Mouse (Mus musculus) forebrain, embryonic 10.5 days (tissue): ENCODE measurements around the gene Zbtb34. TPM values are rescaled to one million over a fixed set of nuclear protein-coding genes. Genes with fewer than 3 reads are reported as not detected.
A peak's percentile ranks its signal among the peaks of the same experiment; 100 is the strongest.

ENCODE experiments used
- DNase-seq: peaks from one replicate; pipeline ENCODE4 v3.0.0-alpha.2; 2017; ENCODE audit warnings: low spot score; ENCODE audit errors: extremely low spot score
- H3K27ac ChIP-seq: fragments of 300-500 bp; sonication (generic); 2 replicates; pipeline ENCODE4 v1.5.1; 2016; ENCODE audit warnings: mild to moderate bottlenecking
- H3K27me3 ChIP-seq: fragments of 300-500 bp; sonication (generic); 2 replicates; pipeline ENCODE4 v1.6.1; 2016; ENCODE audit warnings: mild to moderate bottlenecking; ENCODE audit not compliant: poor library complexity, severe bottlenecking
- H3K36me3 ChIP-seq: fragments of 300-500 bp; sonication (generic); replicated peaks from 2 replicates; pipeline ENCODE4 v1.6.1; 2016; ENCODE audit warnings: mild to moderate bottlenecking, moderate library complexity
- H3K4me1 ChIP-seq: fragments of 300-500 bp; sonication (generic); 2 replicates; pipeline ENCODE4 v1.6.1; 2016
- H3K4me3 ChIP-seq: fragments of 300-500 bp; sonication (generic); 2 replicates; pipeline ENCODE4 v1.5.1; 2016; ENCODE audit warnings: mild to moderate bottlenecking, moderate library complexity
- H3K9me3 ChIP-seq: fragments of 300-500 bp; sonication (generic); 2 replicates; pipeline ENCODE4 v1.6.1; 2016; ENCODE audit warnings: mild to moderate bottlenecking, moderate library complexity
- WGBS: fragments of 180-500 bp; shearing (Covaris S2); methylation state at CpG from one replicate; pipeline ENCODE4 v1.1.7; 2016; 5-methylcytosine and 5-hydroxymethylcytosine counted together
- polyA plus RNA-seq: library from polyadenylated mRNA; unstranded; fragments of >200 nt; fragmentation: Nextera tagmentation; extraction: Ambion mirVana; gene quantifications from 2 replicates; pipeline ENCODE4 v1.2.1, GENCODE M21; 2016

Zbtb34 gene
- polyA plus RNA-seq, 1 experiment from 2014 or later = 6.6 TPM

DNA sequence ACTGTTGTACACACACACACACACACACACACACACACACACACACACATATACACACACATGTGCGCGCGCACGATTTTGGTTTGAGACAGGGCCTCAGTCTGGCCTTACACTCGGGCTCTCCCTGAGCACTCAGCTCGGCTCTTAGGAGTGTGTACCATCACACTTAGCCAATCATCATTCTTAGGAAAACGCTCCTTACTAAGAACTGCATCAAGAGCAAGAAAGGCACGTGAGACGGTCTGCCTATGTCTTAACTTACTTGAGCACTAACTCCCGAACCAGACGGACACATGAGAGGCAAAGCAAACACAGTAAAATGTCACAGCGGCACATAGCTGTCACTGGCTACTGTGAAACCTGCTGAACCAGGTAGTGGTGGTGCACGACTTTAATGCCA, 17.1 kb downstream of the Zbtb34 start:
- 93% methylated on average over 13 of the region's 13 CpGs for WGBS
- no peaks in the 10 kb centered on the region for H3K27me3 ChIP-seq
- no peak for DNase-seq
- H3K27ac ChIP-seq = no peak overlapping the region
- no peak overlapping the region for H3K4me3 ChIP-seq
- no peaks in the 10 kb centered on the region for H3K9me3 ChIP-seq
- H3K4me1 ChIP-seq = no peaks in the 10 kb centered on the region
- H3K36me3 ChIP-seq = peaks cover 60% of the 10 kb centered on the region

DNA sequence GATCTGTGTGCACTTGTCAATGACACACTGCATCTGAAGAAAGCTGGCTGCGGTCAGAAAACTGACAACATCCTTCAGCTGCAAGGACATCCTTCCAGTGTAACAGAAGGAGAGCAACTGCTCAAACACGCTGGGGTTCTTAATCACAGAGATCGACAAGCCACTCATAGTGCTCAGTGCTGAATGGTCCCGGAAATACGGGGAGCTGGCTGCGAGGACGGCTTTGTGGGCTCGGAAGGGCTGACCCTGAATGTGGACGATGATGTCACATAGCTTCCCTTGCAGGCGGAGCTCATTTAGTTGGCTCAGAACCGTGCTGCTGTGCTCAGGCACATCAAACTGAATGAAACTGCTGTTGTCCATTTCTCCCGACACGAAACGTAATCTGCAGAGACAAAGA, 19.0 kb downstream of the Zbtb34 start:
- Histone ChIP-seq H3K27me3 (no peaks in the 10 kb centered on the region), H3K9me3 (no peaks in the 10 kb centered on the region), H3K4me1 (no peaks in the 10 kb centered on the region), H3K4me3 (no peak overlapping the region), H3K27ac (no peak overlapping the region), H3K36me3 (peaks cover 61% of the 10 kb centered on the region)
- no peak for DNase-seq
- WGBS = 88% methylated on average over 14 of the region's 14 CpGs

DNA sequence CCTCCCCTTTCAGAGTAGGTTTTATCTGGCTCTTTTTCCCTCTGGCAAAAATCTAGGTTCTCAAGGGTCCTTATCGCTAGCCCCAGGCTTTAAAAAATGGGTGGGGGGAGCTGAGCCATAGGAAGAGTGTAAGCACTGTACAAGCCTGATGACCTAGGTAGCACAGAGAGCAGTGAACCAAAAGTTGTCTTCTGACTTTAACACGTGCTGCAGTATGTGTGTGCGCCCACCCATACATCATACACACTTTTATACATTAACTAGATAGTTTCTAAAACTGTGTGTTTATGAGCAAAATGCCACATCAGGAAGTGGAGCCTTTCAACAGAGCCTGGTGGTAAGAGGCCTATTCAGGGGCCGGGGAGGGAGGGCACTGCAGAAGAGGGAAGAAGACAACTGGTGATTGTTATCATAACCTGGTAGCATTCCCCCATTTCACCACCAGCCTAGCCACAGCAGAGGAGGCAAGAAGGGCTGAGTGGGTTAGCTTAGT, 27.6 kb downstream of the Zbtb34 start:
- no peak for DNase-seq
- no peak overlapping the region for H3K27ac ChIP-seq
- WGBS = 82% methylated on average over 4 of the region's 4 CpGs
- peaks cover 7% of the 10 kb centered on the region; the same call in 1 of the 2 replicates for H3K4me1 ChIP-seq
- peaks cover 14% of the 10 kb centered on the region for H3K36me3 ChIP-seq
- H3K27me3 ChIP-seq = no peaks in the 10 kb centered on the region
- H3K9me3 ChIP-seq = no peaks in the 10 kb centered on the region
- no peak overlapping the region for H3K4me3 ChIP-seq

DNA sequence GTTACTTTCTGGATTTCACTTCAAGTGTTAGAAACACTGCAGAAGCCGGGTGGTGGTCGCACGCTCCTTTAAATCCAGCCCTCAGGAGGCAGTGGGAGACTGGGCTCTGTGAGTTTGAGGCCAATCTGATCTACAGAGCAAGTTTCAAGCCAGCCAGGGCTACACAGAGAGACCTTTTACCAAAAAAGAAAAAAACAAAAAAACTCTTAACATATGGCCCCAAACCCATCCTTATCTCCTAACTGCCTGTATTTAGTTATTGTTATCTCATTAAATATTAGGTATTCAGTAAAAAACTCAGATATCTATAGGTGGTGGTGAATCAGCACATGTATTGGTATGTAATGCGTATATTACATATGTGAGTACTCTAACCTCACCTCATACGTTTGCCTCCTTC, 28.5 kb downstream of the Zbtb34 start:
- Histone ChIP-seq H3K9me3 (no peaks in the 10 kb centered on the region), H3K4me3 (no peak overlapping the region), H3K27ac (no peak overlapping the region), H3K36me3 (peaks cover 6% of the 10 kb centered on the region; the same call in 1 of the 2 replicates), H3K4me1 (peaks cover 7% of the 10 kb centered on the region; the same call in 1 of the 2 replicates), H3K27me3 (no peaks in the 10 kb centered on the region)
- DNase-seq = no peak
- WGBS = 67% methylated on average over 5 of the region's 5 CpGs

DNA sequence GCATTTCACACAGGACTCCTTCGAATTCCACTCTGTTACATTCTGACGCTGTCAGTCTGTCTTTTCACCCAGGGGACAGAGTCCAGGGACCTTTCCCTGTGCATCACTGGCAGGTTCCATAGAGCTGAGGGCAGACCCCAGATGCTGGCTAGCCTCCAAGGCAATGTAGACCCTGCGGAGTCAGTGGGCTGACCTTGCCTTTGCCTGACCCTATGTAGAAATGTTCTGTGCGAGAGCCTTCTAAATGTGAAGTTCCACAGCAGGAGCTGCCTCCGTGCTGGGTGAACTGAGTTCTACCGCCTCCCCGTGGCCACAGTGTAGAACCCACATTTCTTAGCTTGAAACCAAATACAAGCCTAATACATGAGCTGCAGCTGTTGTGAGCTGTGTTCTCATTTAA, 28.9 kb downstream of the Zbtb34 start:
- no peak overlapping the region for H3K27ac ChIP-seq
- no peaks in the 10 kb centered on the region for H3K27me3 ChIP-seq
- H3K36me3 ChIP-seq = peaks cover 6% of the 10 kb centered on the region; the same call in 1 of the 2 replicates
- H3K4me3 ChIP-seq = no peak overlapping the region
- peak; percentile 37 for DNase-seq
- WGBS = 44% methylated on average over 7 of the region's 7 CpGs
- no peaks in the 10 kb centered on the region for H3K9me3 ChIP-seq
- H3K4me1 ChIP-seq = peaks cover 7% of the 10 kb centered on the region; the same call in 1 of the 2 replicates

DNA sequence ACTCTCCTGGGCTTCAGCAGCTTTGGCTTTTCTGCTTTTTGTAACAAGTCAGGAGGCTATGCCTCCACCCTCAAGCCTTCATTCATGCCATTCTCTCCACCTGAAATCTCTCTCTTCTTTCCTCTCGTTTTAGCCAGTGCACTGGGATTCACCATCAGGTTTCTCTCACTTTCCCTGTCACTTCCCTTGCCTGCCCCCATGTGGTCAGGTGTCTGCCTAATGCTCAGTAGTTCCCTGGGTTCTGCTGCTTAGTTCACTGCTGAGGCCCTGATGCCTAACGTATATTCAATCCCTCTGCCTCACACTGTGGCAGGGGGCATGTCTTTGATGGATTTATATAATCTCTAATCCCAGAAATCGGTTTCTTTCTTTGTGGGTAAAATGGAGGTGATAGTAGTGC, 29.9 kb downstream of the Zbtb34 start:
- DNase-seq = no peak
- 42% methylated on average over 3 of the region's 3 CpGs for WGBS
- 0 out of 2 replicates have a peak, but pooled peaks cover 2% of the 10 kb centered on the region for H3K36me3 ChIP-seq
- no peaks in the 10 kb centered on the region for H3K9me3 ChIP-seq
- no peaks in the 10 kb centered on the region for H3K4me1 ChIP-seq
- H3K27ac ChIP-seq = no peak overlapping the region
- no peak overlapping the region for H3K4me3 ChIP-seq
- H3K27me3 ChIP-seq = no peaks in the 10 kb centered on the region

DNA sequence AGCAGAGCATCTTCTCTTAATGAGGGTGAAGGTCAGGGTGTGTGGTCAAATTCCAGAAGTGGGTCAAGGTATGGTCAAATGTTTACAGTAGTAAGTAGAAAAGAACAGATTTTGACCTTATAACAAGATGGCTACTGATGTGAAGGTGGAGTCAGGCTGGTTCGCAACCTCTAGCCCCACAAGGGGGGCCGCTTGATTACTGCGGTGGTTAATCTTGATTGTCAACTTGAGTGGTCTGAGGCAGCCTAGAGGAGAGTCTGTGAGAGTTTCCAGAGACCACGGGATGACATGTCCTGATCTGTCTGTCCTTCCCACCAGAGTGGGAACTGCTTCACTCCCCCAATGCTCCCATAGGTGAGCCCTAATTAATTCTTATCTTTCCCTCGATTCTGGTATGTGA, 30.6 kb downstream of the Zbtb34 start:
- H3K27me3 ChIP-seq = no peaks in the 10 kb centered on the region
- H3K36me3 ChIP-seq = no peaks in the 10 kb centered on the region
- WGBS = 83% methylated on average over 5 of the region's 5 CpGs
- no peak overlapping the region for H3K4me3 ChIP-seq
- no peaks in the 10 kb centered on the region for H3K9me3 ChIP-seq
- no peak for DNase-seq
- no peaks in the 10 kb centered on the region for H3K4me1 ChIP-seq
- H3K27ac ChIP-seq = no peak overlapping the region

DNA sequence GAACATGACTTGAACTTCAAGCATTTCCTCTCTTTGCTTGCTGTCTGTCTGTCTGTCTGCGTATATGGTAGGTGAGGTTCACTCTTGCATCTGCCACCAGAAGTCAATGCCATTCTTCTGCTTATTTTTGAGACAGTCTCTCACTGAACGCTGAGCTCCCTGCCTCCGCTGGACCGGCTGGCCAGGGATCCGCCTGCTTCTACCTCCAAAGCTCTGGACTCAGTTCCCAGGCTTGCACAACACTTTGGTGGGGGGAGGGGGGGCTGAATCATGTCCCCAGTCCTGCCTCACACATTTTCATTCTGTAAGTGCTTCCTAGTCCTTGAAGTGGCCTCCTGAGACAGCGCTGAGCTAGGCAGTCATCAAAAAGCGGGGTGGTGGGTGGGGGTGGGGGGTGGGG, 32.0 kb downstream of the Zbtb34 start:
- 82% methylated on average over 7 of the region's 7 CpGs for WGBS
- Histone ChIP-seq H3K4me3 (no peak overlapping the region), H3K4me1 (no peaks in the 10 kb centered on the region), H3K27ac (no peak overlapping the region), H3K36me3 (no peaks in the 10 kb centered on the region), H3K9me3 (no peaks in the 10 kb centered on the region), H3K27me3 (no peaks in the 10 kb centered on the region)
- no peak for DNase-seq

DNA sequence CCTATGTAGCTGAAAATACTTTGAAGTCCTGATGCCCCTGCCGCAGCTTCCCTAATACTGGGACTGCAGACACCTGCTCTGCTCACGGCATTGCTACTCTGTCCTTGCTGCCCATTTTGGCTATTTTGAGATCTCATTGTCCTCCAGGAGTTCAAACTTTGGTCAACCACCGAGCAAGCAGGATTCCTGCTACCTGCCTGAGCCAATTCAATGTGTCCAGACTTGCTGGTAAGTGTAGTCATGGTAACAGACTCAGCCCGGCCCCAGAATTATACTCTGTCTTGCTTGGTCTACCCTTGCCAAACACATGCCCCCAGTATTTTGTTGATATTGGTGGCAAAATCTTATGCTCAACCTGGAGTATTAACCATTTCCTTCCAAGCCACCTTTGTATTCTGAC, 34.1 kb downstream of the Zbtb34 start:
- WGBS = 84% methylated on average over 4 of the region's 4 CpGs
- Histone ChIP-seq H3K4me3 (no peak overlapping the region), H3K36me3 (no peaks in the 10 kb centered on the region), H3K4me1 (no peaks in the 10 kb centered on the region), H3K27me3 (no peaks in the 10 kb centered on the region), H3K9me3 (no peaks in the 10 kb centered on the region), H3K27ac (no peak overlapping the region)
- DNase-seq = no peak

DNA sequence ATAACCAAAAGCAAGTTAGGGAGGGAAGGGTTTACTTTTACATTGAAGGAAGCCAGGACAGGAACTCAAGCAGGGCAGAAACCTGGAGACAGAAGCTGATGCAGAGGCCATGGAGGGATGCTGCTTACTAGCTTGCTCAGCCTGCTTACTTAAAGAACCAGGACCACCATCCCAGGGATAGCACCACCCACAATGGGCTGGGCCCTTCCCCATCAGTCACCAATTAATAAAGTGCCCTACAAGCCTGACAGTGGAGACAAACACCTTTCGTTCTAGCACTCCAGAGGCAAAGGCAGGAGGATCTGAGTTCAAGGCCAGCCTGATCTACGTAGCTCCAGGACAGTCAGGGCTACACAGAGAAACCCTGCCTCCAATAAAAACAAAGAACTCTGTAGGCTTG, 36.1 kb downstream of the Zbtb34 start:
- no peaks in the 10 kb centered on the region for H3K4me1 ChIP-seq
- no peak overlapping the region for H3K27ac ChIP-seq
- H3K4me3 ChIP-seq = no peak overlapping the region
- no peaks in the 10 kb centered on the region for H3K36me3 ChIP-seq
- WGBS = 88% methylated on average over 2 of the region's 2 CpGs
- no peaks in the 10 kb centered on the region for H3K27me3 ChIP-seq
- DNase-seq = no peak
- H3K9me3 ChIP-seq = peaks cover 1% of the 10 kb centered on the region; the same call in 1 of the 2 replicates

DNA sequence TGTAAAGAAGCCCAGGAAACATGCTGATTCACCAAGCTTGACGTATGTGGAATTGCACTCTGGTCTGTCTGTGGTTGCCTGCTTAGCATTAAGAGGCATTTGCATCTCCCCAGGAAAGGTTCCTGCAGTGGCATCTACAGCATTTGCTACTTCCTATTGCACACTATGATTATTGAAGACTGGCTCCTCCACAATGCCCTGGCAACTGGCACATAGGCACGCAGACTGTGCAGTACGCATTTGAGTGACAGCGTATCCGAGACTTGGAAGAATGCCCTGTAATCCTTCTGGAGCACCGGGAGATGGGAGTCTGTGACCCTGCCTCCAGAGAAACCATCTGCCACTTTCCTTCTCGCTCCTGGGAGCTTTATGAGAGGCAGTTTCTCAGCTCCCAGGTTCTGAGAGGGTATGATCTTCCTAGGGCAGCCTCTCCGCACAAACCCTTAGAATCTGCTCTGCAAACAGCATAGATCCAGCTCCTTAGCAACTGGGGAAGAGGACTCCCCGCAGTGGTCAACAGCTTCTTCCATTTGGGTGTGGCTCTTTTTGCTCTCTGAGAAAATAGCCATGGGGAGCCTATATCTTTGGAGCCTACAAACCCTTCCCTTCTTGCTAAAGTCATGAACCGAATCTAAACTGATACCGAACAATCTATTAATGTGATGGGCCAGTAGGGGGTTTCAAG, 37.0 kb downstream of the Zbtb34 start:
- Histone ChIP-seq H3K9me3 (peaks cover 8% of the 10 kb centered on the region), H3K27me3 (no peaks in the 10 kb centered on the region), H3K36me3 (no peaks in the 10 kb centered on the region), H3K4me3 (no peak overlapping the region), H3K4me1 (no peaks in the 10 kb centered on the region), H3K27ac (no peak overlapping the region)
- 87% methylated on average over 11 of the region's 11 CpGs for WGBS
- DNase-seq = no peak

DNA sequence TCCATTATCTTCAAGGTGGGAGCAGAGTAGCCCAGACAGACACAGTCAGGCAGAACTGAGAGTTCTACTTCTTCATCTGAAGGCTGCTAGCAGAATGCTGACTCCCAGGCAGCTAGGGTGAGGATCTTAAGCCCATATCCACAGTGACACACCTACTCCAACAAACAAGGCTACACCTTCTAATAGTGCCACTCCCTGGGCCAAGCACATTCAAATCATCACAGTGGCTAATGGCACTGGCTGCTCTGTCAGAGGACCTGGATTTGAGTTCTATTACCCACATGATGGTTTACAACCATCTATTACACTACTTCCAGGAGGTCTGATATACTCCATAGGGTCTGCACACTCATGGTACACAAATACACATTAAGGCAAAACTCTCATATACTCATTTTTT, 38.1 kb downstream of the Zbtb34 start:
- Histone ChIP-seq H3K4me1 (no peaks in the 10 kb centered on the region), H3K36me3 (no peaks in the 10 kb centered on the region), H3K27me3 (no peaks in the 10 kb centered on the region), H3K9me3 (peaks cover 8% of the 10 kb centered on the region), H3K27ac (no peak overlapping the region), H3K4me3 (no peak overlapping the region)
- no peak for DNase-seq

DNA sequence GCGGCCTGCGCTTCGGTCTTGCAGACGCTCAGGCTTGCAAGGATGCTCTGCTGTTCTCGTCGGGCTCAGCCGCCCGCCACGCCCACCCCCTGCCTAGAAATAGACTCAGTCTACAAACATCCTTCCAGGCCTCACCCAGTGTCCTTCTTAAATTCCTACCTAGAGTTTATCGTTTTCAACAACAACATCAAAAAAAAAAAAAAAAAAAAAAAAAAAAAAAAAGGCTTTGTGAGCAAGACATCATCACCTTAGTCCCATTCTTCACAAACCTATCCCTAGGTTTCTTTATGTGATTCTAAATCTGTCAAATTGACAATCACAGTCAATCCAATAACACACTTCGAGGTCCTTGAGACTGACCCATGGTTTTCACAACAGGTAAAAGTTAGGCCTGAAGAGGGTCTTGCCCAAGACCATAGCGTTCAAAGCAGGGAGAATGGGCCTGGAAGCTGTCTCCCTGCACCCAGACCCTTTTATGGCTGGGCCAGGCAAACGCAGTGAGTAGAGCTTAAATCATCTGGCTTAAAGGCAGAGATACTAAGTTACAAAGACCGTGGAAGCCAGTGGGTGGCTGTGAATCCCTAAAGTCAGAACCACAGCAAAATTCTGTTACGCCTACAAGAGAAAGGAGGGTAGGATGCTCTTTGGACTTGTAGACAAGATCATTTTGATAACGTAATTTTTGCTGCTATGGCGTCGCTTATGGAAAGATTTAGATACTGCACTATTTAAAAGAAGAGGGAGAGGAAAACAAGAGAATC, 59.3 kb downstream of the Zbtb34 start:
- peaks cover 16% of the 10 kb centered on the region for H3K4me1 ChIP-seq
- 31% methylated on average over 18 of the region's 18 CpGs for WGBS
- H3K27me3 ChIP-seq = no peaks in the 10 kb centered on the region
- peak overlapping the region; percentile 75 for H3K4me3 ChIP-seq
- peaks cover 2% of the 10 kb centered on the region; the same call in 1 of the 2 replicates for H3K9me3 ChIP-seq
- H3K36me3 ChIP-seq = no peaks in the 10 kb centered on the region; the same call in 1 of the 2 replicates
- peak overlapping the region; percentile 95 for H3K27ac ChIP-seq
- DNase-seq = no peak
